Mouse (Mus musculus) lung, postnatal 4 days (tissue): ENCODE results near the gene Bahcc1.

Experiments used
- DNase-seq, 2 experiments: peaks; one replicate each; pipeline ENCODE4 v3.0.0; 2021

The Bahcc1 gene

DNA sequence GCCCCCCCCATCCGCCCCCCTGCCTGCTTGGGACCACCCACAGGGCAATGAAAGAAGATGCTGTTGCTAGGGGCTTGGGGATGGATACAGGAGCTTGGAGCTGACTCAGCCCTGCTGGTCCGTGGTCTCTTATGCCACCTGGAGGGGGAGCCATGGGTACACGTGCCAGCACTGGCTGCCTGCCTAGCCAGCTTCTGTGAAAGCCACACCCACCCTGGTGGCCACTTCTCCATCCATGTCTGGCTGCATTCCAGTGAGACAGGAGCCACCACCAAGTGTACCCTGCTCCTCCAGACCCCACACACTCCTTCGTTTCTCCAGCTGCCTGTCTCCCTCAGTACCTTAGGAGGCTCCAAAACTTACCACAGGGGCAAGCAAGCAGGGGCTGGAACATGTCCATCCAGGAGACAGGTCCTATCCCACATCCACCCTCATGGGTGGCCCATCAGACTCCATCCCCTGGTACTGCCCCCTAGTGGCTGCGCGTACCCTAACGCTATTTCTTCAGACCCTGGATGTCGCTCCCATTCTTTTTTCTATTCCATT lies 29.7 kb downstream of the Bahcc1 start:
- peak; percentile 90 to 93 for DNase-seq

DNA sequence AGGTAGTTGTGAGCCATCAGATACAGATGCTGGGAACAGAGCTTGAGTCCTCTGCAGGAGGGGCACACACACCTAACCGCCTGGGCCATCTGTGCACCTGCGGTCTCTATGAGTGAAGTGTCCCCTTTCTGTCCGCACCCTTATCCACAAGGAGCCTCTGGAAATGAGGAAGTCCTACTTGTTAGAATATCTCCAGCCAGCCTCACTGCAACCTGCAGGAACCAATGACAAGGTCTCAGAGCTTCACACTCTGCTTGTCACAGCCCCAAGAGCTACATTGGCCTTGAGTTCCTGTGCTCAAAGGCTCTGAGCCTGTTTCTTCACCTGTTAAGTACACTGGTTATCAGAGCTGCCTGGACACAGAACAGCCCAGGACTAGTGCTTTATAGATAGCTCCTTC lies 30.4 kb downstream of the Bahcc1 start:
- no peak for DNase-seq

DNA sequence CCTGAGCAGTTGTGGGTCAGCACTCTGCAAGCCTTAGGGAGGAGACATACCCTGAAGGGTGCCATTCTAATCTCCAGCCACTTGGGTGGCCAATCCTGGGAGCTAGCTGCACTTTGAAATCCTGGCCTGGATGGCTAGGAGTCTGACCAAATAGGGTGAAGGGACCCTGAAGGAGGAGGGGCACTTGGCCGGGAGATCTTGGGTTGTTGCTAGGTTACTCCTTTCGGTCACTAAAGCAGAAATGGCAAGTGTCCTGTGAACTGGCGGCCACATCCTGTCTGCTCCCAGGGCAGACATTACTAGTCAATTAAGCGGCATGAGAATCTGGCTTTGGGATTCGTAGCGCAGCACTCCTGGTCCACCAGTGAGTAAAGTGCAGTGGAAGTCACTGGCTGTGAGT lies 31.3 kb downstream of the Bahcc1 start:
- peak; percentile 43 to 73 for DNase-seq

DNA sequence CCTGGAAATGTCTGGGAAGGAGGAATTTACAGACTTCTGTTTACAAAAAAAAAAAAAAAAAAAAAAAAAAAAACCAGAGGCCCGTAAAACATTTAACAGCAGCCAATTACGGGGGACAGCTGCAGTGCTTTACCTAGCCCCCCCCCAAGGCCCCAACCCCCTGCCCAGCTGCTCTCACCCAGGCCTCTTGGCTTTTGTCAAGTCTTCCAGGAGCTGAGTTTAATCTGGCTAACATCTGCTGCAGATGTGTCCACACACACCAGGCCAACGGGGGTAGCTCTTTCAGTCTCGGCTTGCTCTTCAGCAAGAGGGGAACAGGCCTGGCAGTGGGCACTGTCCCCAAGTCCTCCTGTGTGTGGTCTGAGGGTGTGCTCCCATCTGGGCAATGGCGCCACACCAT lies 32.7 kb downstream of the Bahcc1 start:
- DNase-seq = no peak

DNA sequence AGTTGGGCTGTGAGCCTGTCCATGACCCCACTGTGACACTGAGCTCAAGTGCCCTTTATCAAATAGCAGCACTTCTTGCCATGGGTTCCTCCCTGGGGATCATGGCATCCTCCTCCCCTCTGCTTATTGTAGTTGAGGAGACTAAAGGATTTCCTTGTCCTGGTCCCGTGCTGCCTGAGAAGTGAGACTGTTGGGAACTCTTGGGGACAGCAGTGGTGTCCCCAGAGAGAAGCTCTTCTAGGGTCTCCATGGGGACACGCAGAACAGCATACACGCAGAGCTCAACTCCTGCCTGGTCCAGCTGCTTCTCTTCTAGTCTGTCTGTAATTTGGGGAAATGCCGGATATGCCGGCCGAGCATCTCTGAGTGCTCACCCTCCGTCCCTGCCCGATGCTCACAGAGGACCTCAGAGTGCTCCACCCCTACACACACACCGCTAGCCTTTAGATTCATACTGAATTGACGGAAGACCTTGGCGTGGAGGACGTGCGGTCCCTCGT lies 33.6 kb downstream of the Bahcc1 start:
- no peak for DNase-seq

DNA sequence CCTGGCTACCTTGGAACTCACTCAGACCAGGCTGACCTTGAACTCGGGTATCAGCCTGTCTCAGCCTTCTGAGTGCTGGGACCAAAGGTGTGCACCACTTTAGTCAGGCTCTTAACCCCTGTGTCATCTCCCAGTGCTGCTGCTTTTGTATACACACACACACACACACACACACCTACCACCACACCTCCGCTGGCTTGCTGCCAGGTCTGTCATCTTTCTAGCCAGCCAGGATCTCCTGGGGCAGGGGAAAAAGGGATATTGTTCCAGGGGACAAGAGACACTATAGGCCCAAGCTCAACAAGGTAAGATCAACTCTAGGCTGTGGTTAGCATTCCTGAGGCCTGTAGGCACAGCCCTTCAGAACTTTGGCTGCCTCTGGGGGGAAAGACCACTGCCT lies 34.5 kb downstream of the Bahcc1 start:
- DNase-seq = no peak

DNA sequence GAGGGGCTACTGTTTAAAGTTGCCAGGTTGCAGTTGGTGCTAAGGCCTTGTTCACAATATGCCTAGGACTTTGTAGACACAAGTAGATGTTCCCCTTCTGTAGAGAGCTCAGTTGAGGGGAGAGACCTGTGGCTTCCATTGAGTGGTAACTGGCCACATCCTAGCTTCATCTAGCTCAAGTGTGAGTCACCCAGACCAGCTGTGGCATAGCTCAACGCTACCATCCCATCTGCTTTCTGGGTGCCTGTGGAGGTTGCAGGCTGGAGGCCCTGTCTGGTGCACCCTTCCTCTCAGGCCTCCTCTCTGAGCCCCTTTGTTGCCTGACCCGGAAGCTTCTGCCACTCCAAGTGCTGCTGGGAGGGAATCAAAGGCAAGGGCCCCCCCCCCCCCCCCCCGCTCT lies 34.9 kb downstream of the Bahcc1 start:
- DNase-seq = no peak

DNA sequence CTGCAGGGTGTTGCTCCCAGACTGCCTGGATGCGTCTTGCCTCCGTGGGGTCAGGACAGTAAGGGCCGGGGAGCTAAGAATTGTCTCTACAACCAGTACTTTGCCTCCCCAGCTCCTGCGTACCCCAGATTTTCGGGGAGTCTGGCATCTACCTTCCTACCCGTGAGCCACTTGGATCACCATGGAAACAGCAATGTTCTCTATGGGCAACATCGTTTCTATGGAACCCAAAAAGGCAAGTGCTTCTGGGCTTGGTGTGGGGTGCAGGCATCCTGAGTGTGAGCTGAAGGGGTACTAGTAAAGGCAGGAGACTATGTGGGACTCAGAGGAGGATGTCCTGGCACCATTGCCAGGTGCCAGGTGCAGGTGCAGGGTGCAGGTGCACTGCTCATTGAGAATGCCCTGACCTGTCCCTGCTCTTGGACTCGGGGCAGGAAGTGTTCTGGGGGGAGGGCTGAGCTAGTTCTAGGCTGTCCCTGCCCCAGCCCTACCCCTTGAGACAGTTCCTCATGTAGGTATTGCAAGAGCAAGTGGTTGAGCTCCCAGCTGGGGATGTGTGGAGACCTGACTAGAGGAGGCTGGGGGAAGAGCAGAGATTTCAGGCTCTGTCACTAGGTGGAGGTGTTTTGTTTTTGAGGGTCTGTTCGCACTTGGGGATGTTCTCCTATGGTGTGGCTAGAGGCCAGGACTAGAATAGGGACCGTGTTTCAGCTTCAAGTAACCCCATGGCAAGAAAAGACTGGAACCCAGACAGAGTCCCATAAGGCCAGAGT lies 35.6 kb downstream of the Bahcc1 start:
- no peak for DNase-seq

DNA sequence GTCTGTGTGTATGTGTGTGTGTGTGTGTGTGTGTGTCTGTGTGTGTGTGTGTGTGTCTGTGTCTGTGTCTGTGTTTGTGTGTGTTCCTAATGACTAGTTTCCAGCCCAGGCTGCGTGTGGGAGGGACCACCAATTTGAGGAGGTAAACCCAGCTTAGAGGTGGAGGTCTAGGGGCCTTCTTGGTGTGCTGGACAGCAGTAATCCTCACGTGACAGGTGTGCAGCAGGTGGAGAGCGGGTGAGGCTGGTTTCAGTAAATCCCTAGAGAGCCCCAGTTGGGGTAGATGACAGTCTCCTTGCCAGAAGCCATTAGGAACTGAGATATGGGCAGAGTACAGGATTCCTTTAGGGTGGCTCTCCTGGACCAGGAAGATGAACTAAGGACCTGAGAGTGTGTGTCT lies 36.3 kb downstream of the Bahcc1 start:
- DNase-seq = no peak

DNA sequence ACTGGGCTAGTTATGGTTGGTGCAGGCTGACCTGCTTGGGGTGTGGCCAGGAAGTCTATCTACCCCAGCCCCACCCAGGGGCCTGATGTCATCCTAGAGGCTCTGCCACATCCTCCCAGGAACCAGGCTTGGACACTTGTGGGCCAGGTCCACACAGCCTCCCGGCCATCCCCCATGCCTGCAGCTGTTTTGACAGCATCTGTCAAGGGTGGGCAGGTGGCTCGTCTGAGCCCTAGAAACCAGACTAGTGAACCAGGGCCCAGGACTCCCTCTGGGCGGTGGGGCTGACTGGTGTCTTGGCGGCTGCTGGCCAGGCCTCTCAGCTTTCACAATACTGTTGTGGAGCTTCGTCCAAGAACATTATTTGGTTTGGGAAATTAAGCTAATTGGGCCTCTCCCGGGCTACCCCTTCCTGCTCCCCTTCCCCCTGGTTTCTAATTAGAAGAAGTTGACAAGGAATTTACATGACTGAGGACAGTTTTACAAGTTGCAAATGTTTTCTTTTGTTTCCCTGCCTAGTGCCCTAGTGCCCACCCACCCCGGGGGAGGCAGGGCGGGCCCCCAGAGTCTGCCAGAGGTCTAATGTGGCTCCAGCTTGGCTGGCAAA lies 36.9 kb downstream of the Bahcc1 start:
- peak; percentile 53 to 65 for DNase-seq

DNA sequence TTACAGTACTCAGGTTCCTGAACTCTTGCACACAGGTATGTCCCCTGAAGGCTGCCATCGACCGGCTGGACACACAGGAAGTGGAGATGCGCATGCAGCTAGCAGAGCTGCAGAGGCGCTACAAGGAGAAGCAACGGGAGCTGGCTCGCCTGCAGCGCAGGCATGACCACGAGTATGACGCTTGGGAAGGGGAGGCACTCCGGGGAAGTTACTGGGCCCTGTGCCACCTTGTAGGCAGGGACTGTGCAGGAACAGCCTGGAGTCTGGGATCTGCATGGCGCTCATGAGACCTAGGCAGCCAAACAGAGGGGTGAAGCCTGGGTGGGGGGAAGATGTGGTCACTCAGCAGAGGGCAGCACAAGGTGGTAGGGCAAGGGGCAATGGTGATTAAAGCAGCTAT lies 46.6 kb downstream of the Bahcc1 start:
- peak; percentile 51 to 69 for DNase-seq

DNA sequence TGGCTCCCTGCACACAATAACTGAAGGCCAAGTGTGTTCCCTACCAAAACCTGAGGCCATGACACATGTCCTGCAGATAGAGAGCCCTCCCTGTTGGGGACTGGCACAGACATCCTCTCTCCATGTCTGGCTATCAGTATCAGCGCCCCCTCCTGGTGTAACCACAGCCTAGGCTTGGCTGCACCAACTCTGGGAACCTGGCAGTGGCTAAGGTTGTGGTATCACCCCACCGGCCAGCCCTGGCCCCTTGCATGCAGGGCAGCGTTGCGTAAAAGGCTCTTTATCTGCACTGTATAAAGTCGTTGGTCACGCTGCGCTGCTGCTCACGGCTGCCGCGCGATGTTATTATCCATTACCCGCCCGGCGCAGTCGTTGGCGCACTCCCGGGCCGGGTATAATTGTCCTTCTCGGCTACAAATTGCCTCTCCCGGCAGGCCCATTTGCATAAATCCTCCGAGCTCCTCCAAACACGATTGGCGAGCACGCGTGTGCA lies 47.6 kb downstream of the Bahcc1 start:
- peak in 1 of 2 experiments; percentile 66 for DNase-seq

DNA sequence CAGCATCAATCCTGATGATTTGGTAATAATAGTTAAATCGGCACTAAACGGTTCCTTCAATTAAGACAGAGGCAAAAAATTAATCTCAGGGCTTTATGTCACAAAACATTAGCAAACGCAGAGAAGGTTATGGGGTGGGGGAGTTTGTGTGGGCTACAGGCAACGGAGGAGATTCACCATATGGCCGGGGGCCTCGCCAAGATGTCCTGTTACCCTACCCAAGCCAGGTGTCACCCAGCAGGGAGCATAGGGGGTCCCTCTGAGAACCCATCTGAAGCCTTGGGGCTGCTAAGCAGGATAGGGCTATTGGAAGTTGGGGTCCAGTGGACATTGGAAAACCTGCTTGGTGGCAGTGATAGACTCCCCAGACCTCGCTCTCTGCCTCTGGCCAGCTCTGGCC lies 48.0 kb downstream of the Bahcc1 start:
- no peak for DNase-seq

DNA sequence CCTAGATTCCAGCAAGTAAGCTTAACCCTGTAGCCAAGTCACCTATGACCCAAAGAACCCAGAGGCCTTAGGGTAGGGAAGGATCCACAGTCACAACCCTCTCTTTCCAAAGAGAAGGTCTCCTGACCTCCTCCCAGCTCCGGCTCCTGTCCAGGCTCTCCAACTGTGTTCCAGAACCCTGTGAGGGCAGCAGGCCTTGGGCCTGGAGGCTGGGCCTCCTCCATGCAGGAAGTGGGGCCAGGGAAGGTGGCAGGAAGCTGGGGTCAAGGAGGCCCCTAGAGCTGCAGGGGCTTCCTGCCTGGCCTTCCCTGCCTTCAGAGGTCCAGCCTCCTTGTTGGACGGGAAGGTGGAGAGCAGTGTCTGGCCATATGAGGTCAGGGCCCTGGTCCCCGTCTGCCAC lies 48.5 kb downstream of the Bahcc1 start:
- peak; percentile 51 to 73 for DNase-seq

DNA sequence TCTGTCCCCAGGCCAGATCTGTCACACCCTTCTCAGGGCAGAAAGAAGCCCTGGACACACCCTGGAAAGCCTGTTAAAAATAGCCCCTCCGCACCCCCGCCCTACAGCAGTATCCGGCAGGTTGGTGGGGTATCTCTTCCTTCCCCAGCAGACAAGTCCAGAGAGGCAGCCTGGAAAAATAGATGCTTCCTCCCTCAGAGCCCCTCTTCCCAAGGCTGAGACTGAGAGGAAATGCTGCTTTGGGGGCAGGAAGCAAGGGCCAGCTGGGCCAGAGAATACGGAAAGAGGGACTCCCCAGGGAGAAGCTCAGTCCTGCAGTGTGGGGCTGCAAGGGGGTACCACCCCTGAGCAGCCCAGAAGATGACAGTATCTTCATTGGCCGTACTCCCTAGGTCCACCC lies 50.8 kb downstream of the Bahcc1 start:
- peak; percentile 60 to 75 for DNase-seq

DNA sequence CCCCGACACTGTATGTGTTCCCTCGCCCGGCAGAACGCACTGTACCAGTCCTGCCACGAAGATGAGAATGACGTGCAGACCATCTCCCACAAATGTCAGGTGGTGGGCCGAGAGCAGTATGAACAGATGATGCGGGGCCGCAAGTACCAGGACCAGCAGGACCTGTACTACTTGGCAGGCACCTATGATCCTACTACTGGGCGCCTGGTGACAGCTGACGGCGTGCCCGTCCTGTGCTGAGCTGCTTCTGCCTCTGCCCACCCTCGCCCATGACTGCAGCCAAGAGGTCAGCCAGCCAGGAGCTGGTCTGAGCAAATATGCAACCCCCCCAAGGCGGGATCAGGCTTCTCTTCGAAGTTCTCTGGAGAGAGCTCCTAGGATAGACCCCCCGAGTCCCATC lies 56.9 kb downstream of the Bahcc1 start:
- DNase-seq = no peak

DNA sequence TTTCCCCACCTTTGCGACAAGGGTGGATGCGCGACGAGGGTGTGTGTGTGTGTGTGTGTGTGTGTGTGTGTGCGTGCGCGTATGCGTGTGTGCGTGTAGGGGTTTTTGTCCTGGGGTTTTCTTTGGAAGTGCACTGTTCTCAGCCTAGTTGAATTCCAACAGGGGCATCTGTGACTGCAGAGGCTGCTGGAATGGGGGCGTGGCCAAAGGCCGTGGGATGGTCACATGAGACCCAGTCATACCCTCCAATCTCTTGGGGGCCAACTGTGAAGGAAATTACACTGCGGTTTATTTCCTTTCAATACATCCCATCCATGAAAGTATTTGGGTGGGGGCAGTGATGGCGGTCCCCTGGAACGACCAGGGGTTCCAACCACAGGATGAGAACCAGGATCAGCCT lies 57.5 kb downstream of the Bahcc1 start:
- no peak for DNase-seq

DNA sequence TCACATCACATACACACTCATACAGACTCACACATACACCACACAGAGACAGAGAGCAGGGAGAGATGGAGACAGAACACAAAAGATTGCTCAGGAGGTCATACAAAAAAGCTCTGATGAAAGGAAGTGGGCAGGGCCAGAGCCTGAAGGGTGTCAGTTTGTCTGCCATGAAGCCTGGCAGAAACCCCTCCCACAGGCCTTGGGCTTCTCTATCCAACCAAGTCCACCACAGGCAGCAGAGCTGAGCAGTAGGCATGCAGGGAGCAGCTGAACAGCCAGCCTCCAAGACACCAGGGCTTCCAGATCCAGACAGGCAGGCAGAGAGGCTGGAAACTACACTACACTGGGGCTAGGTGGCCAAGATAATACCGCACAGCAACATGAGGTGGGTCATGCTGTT lies 61.0 kb downstream of the Bahcc1 start:
- DNase-seq = no peak

DNA sequence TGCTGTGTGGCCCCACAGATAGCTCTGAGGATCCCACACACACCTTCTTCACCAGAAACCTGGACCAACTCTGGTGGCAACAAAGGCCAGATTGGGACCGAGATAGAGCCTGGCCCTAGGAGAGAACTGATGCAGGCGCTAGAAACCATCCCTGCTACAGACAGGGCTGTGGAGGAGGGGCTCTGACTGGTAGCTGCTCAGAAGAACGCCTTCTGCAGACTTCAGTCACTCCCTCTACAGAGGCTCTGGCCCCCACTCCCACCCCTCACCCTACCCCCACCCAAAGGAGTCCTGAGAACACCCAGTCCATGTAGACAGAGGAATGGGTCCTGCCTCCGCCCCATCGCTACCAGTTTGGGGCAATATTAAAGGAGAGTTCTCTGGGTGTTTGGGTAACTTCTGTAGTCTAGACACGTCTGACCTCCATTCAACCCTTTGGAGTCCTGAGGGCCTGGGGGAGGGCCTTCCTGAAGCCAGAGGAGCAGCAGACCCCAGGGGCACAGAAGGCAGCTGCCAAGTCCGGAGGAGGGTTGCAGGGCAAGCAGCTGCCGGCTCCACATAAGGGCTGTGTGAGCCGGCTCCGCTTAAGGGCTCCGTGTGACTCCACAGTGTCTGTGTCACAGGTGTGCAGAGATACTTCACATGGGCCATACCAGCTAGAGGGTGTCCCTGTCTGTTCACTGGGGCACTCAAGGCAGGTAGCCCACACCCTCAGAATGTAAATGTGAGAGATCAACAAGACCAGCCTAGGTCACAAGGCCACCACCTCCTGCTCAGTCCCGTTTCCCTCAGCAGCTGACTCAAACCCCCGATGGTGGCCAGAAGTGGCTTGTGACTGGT lies 63.8 kb downstream of the Bahcc1 start:
- no peak for DNase-seq

DNA sequence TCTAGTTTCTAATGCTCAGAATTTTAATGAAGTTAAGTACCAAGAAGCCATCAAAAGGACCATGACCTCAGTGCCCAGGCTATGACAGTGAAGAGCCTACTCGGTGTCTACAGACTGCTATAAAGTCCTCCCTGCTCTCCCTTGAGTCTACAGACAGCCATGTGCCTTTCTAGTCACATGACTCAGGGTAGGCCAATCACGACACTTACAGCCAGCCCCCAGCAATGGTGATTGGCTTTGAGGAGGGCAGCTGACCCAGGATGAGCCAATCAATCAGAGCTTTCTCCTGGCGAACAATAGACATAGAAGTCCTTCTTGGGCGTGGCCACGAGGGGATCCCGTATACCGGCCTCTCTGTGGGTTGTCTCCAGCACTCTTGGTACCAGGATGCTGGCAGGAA lies 65.0 kb downstream of the Bahcc1 start:
- no peak for DNase-seq

DNA sequence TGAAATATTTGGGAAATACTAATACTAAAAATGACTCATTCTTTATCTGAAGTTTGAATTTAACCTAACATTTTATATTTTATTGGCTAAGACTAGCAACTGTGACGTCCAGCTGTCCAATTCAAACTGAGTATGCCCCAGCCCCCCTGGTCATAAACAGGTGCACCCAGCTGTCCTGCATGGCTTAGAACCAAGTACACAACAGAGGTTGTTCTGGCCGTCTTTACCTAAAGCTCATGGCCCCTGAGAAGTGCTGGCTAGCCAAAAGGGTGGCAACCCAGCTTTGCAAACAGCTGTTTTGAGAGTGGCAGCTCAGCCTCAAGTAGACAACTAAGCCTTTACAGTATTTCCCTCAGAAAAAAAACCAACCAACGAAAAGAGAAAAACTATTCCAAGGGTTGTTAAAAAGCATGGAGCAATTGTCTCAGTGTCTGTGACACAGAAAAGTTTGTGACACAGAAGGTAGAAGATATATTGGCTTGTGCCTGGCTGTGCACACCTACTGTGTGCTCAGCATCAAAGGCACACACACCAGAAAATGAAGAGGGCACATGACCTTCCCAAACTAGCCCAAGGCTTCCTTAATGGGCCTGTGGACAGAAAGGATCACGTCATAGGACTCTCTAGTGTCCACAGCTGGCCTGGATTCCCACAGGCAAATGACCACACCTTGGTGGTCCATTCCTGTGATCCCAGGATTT lies 65.8 kb downstream of the Bahcc1 start:
- no peak for DNase-seq

DNA sequence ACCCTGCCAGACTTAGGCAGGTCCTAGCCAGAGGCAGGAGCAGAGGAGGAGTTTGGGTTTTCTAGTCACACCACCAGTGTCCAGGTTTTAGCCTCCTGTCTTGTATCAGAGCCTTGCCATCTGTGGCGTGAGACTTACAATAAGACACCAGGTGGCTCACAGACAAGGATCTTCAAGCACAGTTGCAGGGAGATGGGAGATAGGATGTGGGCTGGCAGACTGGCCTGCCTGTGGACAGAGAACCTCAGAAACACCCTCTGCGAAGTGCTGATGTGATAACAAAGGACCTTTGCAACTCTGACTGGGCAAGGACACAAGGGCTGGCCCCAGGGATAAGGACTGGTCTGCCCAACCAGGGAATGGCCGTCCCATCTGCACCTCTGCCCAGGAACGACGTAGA lies 66.7 kb downstream of the Bahcc1 start:
- no peak for DNase-seq

DNA sequence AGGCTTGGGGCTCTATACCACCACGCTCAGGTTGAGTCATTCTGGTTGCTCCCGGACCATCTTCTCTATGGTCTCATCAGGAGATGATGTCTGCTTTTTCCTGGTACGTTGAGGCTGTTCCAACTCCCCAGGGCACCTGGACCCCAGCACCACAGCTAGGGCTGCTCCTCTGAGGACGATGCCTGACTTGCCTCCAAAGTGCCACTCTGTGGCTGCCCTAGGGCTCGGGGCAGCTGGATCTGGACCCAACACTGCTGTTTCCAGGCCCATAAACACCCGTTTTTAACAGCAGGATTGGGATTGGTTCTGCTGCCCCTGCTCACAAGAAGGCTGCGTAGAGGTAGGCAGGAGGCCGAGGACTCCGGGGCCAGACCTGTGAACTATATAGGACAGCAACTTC lies 70.4 kb downstream of the Bahcc1 start:
- DNase-seq = peak in 1 of 2 experiments; percentile 15
